Mouse (Mus musculus) left cerebral cortex, adult 2 months (tissue): ENCODE data around the gene Ptpn11. TPM values are rescaled to one million over a fixed set of nuclear protein-coding genes. Genes with fewer than 3 reads are reported as not detected.
A peak's percentile ranks its signal among the peaks of the same experiment; 100 is the strongest.

Experiments
- DNase-seq, 2 experiments: peaks; one replicate each; pipeline ENCODE4 v3.0.0; 2021 to 2022; ENCODE audit warnings: low spot score in 2 of 2, mixed read lengths in 1 of 2; ENCODE audit errors: extremely low spot score in 1 of 2
- H3K27ac ChIP-seq: fragments of 200-600 bp; 2 replicates; pipeline ENCODE4 v1.8.1; 2022
- H3K4me3 ChIP-seq: fragments of 200-600 bp; 2 replicates; pipeline ENCODE4 v1.8.1; 2022
- CTCF ChIP-seq: fragments of 200-600 bp; IDR thresholded peaks from 2 replicates; pipeline ENCODE4 v1.8.1; 2022; ENCODE audit warnings: antibody characterized with exemption, mild to moderate bottlenecking, moderate library complexity
- intact Hi-C: fragments of 180-260 bp; cut with DNase I; formaldehyde crosslinking; loops from one replicate; pipeline ENCODE4 v1.15.1; 2025
- total RNA-seq, 2 experiments: library from RNA; stranded (reverse); gene quantifications; 2 replicates each; pipeline ENCODE4 v1.2.3; 2021

Ptpn11 gene
- total RNA-seq, 2 experiments from 2014 or later: 95.4 to 96.8 TPM

DNA sequence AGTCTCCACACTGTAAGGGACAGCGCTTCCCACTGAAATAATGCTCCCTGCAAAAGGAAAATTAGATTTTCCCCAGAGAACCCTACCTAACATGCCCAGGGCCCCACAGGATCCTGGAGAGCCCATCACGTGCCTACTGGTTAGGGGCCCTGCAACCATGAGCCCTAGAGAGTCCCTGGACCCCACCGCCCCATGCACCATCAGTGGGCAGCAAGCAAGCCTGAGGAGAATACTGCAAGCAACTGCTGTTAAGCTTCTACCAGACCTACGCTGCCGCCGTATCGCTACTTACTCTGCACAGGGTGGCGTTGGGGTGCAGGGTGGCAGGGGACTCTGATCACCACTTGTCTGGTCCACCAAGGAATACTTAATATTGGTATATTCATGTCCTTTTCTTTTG, 54.1 kb downstream of the Ptpn11 start:
- no peak for DNase-seq
- intact Hi-C loops: no loop called here

DNA sequence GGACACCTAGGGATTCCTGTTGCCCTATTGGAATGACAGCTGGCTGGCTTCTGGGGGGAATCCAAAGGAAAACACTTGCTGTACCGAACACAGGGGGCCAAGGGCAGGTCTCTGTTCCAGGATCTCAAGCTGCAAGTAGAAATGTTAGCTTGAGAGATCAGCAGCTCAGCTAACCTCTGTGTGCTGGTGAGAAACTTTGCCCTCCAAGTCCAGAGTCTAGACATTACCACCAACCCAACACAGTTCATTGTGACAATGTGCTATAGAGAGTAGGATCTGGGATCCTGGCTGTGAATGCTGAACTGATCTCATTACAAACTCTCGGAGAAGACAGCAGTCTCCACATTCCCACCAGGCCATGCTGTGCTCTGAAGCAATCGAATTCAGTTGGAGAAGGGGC, 59.4 kb downstream of the Ptpn11 start:
- intact Hi-C loops: no loop called here
- DNase-seq: no peak
- no peak for TF ChIP-seq CTCF
- Histone ChIP-seq H3K27ac (no peak overlapping the region), H3K4me3 (no peak overlapping the region)

More for the DNA sequence above, 54.1 kb downstream of the Ptpn11 start:
- Histone ChIP-seq H3K27ac (no peak overlapping the region), H3K4me3 (no peak overlapping the region)
- TF ChIP-seq CTCF: no peak

DNA sequence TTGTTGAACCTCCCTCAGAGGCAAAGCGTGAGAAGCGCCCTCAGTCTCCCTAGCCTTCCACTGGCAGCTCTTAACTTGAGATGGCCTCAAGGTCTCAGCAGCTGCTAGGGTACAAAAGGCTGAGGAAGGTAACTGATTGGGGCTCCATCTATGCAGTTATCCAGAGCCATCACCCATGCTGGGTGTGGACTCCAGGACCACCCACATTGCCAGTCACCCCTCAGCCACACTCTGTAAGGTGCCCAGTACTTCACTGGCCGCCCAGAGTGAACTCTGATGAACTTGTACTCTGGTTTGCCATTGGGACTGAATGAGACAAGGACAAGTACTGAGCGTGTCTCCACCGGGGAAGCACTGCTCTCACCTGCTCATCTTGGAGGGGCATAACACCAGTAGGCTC, 61.9 kb downstream of the Ptpn11 start:
- no peak for TF ChIP-seq CTCF
- intact Hi-C loops: no loop called here
- DNase-seq: no peak
- Histone ChIP-seq H3K4me3 (no peak overlapping the region), H3K27ac (no peak overlapping the region)

DNA sequence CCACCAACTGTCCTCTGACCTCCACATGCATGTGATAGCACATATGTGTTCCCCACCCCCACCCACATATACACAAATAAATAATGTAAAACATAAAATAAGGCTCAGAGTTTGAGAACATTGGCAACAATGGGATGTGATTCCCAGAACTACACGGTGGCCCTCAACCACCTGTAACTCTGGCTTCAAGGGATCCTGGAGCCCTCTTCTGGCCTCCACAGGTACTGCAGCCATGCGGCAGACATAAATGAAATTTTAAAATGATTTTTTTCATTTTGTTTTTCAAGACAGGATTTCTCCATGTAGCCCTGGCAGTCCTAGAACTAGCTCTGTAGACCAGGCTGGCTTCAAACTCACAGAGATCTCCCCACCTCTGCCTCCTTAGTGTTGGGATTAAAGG, 65.1 kb downstream of the Ptpn11 start:
- H3K4me3 ChIP-seq: no peak overlapping the region
- no peak for DNase-seq
- TF ChIP-seq CTCF: peak; percentile 65
- intact Hi-C loops: no loop called here
- H3K27ac ChIP-seq: peak overlapping the region; percentile 70; the same call in 1 of the 2 replicates

DNA sequence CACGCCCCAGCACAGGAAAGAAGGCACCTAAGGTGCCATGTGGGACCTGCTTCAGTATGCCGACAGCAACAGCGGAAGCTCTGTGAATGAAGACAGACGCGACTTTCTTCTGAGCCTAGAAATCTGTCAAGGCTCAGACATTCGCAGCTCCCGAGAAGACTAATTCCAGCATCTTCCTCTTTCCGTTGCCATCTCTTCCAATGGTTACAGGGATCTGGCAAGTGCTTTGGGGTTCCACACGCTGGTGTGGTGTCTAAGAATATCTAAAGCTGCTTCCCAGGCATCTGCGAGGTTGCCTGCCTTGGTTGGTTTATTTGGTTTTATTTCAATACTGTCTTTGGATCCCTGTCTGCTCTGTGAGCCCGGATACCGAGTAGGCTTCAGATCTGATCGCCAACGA, 65.6 kb downstream of the Ptpn11 start:
- Histone ChIP-seq H3K4me3 (no peak overlapping the region), H3K27ac (peak overlapping the region; percentile 70)
- no peak for DNase-seq
- intact Hi-C loops: no loop called here
- TF ChIP-seq CTCF: no peak

DNA sequence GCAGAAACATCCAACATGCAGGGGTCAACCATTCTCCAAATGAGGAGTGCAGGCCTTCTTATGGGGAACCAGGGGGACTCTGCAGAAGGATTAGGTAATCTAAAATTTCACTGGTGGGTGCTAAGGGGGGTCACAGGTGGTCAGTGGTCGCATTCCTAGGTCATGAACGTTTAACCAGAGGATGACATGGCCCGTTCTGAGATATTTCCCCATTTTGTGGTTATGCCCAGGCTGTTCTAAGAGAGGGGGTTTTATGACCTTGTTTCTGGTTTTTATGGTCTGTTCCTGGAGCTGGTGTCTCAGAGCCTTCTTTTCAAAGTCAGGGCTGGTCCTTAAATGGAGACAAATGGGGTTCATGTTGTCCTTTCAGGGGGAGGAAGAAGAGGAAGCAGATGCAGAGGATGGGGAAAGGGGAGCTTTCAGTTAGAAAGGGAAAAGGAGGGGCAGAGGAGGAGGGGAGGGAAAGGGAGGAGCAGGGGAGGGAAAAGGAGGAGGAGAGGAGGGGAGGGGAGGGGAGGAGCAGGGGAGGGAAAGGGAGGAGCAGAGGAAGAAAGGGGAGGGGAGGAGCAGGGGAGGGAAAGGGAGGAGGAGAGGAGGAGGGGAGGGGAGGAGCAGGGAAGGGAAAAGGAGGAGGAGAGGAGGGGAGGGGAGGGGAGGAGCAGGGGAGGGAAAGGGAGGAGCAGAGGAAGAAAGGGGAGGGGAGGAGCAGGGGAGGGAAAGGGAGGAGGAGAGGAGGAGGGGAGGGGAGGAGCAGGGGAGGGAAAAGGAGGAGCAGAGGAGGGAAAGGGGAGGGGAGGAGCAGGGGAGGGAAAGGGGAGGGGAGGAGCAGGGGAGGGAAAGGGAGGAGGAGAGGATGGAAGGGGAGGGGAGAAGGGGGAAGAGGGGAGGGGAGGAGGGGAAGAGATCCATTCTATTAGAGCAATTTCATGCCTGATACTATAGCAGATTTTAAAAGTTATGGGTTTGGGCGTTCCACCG, 66.7 kb downstream of the Ptpn11 start:
- TF ChIP-seq CTCF: no peak
- DNase-seq: no peak
- Histone ChIP-seq H3K27ac (peak overlapping the region; percentile 70; the same call in 1 of the 2 replicates), H3K4me3 (no peak overlapping the region)
- intact Hi-C loops: no loop called here

DNA sequence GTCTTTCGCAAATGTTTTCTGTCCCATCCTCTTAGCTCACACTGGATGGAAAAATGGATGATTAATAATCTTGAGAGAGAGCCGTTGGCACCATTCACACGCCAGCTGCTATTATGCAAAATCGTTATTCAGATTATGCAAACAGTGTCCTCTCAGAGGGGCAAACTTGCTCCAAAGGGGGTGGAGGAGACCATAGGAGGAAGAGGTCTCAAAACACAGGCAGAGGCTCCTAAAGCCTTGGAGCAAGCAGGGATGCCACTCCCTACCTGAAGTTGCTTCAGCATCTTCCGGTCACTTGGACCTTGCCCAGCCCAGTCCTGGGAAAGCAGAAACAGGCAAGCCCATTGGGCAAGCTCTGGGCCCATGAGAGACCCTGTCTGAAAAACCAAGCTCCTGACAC, 67.8 kb downstream of the Ptpn11 start:
- TF ChIP-seq CTCF: no peak
- Histone ChIP-seq H3K4me3 (no peak overlapping the region), H3K27ac (no peak overlapping the region)
- DNase-seq: no peak
- intact Hi-C loops: no loop called here

DNA sequence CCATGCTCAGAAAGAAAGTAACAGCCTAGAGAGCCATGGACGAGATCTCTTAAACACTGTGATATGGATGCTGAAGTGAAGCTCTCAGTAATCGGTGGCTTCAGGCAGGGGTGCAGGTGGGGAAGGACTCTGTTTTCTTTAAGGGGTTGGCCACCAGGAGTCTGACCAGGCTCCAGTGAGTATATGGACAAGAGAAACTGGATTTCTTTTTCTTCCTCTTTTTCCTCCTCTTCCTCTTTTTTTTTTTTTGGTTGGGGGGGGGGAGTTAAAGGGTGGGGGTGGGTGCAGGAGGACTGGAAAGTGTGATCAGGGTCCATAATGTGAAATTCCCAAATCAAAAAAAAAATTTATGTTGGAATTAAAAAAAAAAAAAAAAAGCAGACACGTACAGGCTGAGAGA, 68.6 kb downstream of the Ptpn11 start:
- no peak overlapping the region for H3K27ac ChIP-seq
- no peak overlapping the region for H3K4me3 ChIP-seq
- intact Hi-C loops: no loop called here
- DNase-seq: no peak
- TF ChIP-seq CTCF: no peak

DNA sequence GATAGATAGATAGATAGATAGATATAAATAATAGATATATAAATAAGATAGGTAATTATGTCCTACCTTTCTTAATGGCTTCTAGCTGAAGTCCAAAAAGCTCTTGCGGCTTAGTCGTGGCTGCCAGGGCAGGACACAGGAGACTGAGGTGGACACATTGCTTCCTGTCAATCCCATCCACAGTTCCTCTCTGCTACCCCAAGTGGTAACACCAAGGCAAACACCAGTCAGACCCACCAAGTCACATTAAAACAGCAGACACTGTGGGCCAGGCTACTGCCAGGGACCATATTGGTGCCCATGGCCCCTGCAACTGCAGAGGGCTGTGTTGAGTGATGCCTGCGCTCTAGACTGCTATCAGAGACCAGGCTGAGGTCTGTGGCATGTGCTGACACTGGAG, 69.2 kb downstream of the Ptpn11 start:
- TF ChIP-seq CTCF: no peak
- DNase-seq: no peak
- no peak overlapping the region for H3K27ac ChIP-seq
- H3K4me3 ChIP-seq: no peak overlapping the region
- intact Hi-C loops: no loop called here

DNA sequence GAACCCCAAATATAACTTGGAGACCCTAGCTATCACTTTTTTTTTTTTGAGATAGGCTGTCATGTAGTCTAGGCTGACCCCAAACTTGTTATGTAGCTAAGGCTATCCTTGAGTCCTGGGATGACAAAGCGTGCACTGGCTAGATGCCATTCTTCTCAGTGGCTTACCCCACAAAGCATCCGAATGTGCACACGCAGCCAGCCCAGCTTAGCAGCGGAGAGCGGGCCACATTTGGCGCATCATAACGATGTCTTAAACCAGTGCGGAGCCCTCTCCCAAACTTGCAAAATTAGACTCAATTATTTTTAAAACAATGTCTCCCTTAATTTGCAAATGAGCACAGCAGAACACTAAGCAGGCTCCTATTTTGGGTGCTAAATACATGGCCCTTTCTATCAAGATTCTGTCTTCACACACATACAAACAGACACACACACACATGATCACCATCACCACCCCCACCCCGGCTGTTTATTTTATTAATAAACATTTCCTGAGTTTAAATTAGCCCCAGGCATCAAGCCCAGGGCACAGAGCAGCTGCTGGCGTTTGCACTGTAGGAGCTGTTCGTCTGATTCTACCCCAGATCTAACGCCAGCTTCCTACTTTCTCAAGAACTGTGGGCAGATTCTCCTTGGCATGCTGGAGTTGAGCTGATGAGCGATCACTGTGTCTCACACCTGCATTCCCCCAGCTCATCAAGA, 71.7 kb downstream of the Ptpn11 start:
- H3K27ac ChIP-seq: peak overlapping the region; percentile 67
- TF ChIP-seq CTCF: no peak
- H3K4me3 ChIP-seq: no peak overlapping the region
- intact Hi-C loops: loop anchor here (2.0 kb wide), 1 partner anchor 113 kb away; no protein-coding TSS in a partner anchor
- DNase-seq: peak in 1 of 2 experiments; percentile 43

DNA sequence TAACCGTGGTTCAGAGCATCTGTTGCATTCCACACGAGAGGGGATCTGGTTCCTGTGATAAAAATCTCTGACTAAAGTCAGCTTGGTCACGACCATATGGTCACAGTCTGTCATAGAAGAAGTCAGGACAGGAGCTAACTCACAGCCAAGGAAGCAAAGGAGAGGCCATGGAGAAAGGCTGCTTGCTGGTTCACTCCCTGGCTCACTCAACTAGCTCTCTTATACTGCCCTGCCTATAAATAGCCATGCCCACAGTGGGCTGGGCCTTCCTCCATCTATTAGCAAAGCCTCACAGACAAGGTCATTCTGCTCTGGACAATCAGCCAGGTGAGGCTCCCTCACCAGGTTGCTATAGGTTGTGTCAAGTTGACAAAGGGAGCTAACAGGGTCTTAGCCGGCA, 72.9 kb downstream of the Ptpn11 start:
- intact Hi-C loops: loop anchor here (2.0 kb wide), 1 partner anchor 112 kb away; no protein-coding TSS in a partner anchor
- no peak for TF ChIP-seq CTCF
- no peak for DNase-seq
- Histone ChIP-seq H3K27ac (peak overlapping the region; percentile 67), H3K4me3 (no peak overlapping the region)

DNA sequence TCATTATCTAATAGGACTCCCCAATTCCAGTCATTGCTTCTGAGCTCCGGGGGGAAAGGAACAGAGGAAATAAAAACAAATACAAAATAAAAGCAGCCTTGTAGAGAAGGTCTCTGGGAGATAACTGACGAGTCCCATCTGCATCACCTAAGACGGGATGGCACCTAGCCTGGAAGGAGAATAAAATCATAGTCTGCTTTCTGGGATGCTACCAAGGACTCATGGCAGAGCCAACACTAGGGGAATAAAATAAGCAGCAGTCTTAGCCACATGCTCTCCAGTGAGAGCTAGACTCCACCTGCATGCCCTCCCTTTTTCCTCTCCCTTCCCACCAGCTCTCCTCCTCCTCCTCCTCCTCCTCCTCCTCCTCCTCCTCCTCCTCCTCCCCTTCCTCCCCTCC, 74.3 kb downstream of the Ptpn11 start:
- peak overlapping the region; percentile 69 for H3K27ac ChIP-seq
- TF ChIP-seq CTCF: no peak
- no peak overlapping the region for H3K4me3 ChIP-seq
- no peak for DNase-seq
- intact Hi-C loops: no loop called here
